Mouse (Mus musculus) lung, postnatal 4 days (tissue): Measurements from ENCODE around the gene Eml3.

Experiments
- DNase-seq, 2 experiments: peaks; one replicate each; pipeline ENCODE4 v3.0.0; 2021

Gene Eml3

DNA sequence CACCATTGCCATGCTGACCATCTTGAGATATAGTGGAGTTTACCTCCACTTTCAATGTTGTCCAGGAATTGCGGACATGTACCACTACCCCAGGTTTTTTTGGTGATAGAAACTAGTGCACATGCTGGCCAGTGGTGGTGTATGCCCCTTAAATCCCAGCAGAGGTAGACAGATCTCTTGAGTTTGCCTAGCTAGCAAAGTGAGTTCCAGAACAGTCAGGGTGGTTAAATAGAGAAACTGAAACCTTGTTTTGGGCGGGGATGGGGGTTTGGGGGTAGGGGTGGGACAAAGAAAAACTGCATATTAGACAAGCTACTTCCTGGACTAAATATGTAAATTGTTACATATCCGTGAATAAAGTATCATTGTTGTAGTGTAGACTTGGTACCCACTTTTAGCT lies 10.4 kb upstream of the Eml3 start:
- DNase-seq = no peak

DNA sequence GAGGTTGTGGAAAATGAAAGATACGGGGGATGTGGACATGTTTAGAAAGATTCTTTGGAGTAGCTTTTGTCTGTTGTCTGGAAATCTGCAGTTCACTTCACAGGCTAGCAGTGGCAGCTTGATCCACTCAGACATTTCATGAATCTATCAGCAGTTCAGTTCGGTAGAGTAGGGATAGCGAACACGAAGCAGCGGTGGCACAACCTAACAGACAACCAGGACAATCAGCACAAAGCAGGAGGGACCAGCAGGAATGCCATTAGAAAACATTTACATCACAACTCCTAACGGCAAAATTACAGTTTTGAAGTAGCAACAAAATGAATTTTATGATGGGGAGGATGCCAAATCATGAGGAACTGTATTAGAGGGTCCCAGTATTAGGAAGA lies 9.7 kb upstream of the Eml3 start:
- no peak for DNase-seq

DNA sequence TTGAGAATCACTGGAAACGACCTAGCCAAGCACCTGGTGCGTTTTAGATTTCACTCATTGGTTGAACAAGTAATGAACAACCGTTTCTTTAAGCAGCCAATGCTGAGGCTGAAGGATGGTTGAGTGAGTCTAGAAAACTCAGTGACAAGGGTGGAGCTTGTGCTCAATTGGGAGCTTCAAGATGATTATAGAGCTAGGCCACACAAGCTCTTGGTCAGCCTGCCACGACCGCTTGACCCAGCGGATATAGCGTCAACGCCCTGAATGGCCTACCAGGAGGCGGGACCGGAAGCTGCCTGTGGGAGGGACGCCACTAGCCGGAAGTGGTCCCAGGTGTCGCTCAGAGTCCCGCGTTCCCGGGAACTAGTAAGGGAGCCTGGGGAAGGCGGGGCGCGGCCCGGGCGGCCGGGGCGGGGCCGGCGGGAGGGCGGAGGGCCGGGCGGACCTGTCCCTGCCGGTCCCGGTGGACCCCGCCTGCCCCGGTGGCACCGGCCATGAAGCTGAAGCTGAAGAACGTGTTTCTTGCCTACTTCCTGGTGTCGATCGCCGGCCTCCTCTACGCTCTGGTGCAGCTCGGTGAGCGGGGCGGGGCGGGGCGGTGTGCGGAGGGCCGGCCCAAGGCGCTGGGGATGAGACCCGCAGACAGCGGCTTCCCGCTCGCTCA lies 9.1 kb upstream of the Eml3 start, which contains the start of gene B3gat3:
TSS of gene B3gat3 (plus strand) at position 302 of the 664 bp plus-strand sequence.
- DNase-seq = peak; percentile 97

DNA sequence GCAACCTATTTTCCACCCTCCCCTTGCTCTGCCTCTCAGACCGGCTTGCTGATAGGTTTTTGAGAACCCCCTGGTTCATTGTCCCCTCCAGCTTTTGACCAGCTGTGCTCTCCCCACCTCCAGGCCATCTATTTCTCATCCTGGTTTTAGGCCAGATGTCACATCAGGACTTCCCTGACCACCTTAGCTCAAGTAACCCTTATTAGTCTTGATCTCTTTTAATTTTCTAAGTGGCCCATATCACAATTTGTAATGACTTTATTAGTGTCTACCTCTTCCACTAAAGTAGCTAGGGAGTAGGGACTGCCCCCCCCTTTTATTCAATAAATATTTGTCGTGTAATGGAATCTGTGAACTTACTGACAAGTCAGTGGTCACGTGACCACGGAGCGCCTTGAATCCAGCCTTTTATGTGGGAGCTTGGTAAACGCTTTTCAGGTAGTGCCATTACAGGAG lies 8.5 kb upstream of the Eml3 start:
- DNase-seq = no peak

DNA sequence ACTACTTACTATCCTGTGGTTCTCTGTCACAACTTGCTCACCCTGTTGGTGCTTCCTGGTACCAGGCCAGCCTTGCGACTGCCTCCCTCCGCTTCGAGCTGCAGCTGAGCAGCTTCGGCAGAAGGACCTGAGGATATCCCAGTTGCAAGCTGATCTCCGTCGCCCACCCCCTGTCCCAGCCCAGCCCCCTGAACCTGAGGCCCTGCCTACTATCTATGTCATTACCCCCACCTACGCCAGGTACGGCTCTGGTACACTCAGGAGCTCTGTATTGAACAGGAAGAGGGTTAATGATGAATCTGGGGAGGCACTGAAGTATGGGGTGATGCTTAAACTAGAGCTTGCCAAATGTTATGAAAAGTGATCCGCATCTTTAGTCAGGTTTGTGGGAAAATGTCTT lies 7.6 kb upstream of the Eml3 start:
- peak in 1 of 2 experiments; percentile 30 for DNase-seq

DNA sequence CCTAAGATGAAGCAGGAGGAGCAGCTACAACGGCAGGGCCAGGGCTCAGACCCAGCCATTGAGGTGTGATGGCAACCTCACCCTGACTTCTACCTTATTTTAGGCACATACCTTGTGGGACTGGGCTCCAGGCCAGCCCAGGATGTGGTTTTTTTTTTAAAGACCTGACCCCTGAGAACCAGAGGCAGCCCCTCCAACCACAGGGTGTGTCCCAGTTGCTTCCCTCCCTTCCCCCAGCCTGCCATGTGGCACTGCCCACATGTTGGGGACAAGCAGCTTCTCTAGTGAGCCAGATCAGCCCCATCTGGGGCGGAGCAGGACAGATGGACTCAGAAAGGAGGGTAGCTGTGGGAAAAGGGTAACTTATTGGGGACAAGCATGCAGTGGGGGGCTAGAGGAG lies 2.6 kb upstream of the Eml3 start:
- peak in 1 of 2 experiments; percentile 19 for DNase-seq

DNA sequence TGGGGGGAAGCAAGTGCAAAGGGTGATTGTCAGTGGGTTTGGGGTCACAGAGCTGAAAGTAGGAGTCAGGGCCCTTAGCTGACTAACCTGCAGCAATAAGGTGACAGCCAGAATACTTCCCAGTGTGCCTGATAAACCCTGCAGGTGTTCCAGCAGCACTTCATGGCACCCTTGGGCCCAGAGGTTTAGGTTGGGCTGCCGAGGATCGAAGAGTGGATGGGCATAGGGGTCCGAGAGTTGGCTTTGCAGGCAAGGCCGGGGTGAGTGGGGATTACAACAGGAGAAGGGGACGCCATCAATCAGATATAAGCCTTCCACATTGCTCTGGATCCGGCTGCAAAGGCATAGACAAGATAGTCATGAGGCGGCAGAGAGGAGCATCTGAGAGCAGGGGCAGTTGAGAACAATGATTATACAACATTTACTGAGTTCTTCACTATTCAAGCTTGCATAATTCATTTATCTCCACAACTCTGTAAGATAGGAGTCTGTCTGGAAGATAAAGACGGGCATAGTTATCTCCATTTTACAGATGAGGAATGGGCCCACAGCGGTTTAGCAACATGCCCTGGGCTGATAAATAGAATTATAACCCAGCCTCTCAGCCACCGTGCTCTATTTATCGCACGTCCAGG lies 1.3 kb upstream of the Eml3 start:
- DNase-seq = no peak

DNA sequence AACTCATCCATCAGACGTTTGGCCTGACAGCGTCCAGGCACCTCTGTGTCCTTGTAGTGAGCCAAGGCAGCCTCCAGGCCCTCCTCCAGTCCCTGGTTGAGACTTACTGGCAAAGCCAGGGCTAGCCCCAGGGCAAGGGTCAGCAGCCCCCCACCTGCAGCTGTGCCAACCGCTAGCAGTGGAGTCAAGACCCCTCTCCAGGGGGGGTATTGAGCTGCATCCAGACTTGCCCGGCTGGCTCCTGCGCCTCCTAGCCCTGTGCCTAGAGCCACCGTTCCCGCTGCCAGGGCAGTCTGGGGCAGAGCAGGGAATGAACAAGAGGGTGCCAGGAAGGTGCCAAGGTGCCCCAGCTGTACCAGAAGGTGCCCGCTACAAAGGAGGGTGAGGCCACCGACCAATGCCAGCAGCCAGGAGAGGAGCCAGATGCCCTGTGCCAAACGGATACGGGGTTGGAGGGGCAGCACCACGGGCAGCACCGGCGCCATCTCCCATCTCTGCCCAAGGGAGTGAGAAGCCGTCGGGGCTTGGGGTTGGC lies 596 bp upstream of the Eml3 start:
- no peak for DNase-seq

DNA sequence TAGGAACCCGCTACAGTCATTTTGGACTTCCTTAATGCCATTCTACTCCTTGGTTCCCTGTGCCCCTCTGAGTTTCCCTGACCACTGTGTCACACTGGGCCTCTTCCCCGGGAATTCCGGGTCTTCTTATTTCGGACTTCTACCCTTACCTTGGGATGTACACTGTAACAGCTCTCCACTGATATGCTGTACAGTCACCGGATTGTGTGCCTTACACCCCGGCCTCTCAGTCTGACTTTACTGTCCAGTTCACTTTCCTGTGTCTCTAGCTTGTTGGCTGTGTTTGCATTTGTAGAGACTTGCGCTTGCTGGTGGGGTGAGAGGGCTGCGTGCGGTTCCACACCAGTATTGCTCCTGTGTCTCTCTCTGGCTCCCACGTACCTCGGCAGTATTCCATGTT lies 765 bp downstream of the Eml3 start:
- DNase-seq = no peak

DNA sequence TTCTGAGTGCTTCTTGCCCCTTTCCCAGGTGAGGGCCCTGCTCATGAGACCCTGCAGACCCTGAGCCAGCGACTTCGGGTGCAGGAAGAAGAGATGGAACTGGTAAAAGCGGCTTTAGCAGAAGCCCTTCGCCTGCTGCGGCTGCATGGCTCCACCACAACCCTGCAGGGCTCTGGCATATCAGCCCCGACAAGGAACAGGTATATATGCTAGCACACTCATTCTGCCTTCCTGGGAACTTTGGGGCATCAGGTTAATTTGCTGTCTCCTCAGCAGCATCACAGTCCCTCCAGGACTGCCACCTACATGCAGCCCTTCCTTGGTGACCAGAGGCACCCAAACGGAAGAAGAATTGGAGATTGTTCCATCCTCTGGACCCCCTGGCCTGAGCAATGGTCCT lies 1.4 kb downstream of the Eml3 start:
- no peak for DNase-seq

DNA sequence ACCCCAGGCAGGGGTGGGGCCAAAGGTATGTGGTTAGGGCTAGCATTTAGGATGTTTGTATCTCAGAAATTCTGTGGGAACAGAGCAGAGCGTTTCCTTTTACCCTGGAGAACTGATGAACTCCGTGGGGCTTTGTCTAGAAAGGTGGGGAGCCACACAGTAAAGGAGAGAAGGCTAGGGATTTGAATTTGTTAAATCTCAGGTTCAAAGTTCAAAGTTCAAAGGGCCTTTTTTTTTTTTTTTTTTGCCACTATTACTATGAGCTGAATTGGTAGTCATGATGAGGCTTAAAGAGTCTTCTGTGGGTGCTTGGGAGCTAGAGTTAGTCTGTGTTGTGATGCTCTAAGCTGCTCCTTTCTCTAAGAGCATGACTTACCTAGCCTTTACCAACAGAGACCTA lies 7.4 kb downstream of the Eml3 start:
- DNase-seq = no peak

DNA sequence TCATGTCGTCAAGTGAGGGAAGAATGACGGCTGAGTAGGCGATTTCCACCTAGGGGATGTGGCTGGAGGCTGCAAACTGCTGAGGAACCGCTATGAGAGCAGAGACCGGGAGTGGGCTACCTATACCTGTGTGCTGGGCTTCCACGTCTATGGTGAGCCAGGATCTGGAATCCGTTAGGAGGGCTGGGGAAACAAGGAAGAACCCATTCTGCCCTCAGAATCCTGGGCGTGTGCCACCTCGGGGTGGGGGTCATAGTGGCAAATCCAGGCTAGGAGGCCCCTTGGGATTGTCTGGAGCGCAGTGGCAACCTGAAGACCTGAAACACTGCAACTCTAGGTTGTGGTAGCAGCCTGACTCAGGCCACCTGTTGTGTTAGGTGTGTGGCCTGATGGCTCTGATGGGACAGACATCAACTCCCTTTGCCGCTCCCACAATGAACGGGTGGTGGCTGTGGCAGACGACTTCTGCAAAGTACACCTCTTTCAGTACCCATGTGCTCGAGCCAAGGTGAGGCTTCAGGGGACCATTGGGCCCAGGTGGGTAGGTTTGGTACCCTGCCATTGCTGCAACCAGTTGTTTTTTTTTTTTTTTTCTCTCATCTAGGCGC lies 11.3 kb downstream of the Eml3 start:
- DNase-seq = no peak

DNA sequence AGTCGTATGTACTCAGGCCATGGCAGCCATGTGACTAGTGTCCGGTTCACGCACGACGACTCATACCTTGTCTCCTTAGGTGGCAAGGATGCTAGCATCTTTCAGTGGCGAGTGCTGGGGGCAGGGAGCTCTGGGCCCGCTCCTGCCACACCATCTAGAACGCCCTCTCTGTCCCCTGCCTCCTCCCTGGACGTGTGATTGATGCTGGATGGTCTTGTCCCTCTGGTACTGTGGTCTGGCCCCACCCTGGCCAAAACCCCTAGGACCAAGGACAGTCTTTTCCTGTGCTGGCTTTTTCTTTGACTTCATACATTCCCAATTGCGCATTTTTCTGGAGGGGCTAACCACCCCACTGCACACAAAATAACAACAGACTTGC lies 11.8 kb downstream of the Eml3 start:
- DNase-seq = no peak

DNA sequence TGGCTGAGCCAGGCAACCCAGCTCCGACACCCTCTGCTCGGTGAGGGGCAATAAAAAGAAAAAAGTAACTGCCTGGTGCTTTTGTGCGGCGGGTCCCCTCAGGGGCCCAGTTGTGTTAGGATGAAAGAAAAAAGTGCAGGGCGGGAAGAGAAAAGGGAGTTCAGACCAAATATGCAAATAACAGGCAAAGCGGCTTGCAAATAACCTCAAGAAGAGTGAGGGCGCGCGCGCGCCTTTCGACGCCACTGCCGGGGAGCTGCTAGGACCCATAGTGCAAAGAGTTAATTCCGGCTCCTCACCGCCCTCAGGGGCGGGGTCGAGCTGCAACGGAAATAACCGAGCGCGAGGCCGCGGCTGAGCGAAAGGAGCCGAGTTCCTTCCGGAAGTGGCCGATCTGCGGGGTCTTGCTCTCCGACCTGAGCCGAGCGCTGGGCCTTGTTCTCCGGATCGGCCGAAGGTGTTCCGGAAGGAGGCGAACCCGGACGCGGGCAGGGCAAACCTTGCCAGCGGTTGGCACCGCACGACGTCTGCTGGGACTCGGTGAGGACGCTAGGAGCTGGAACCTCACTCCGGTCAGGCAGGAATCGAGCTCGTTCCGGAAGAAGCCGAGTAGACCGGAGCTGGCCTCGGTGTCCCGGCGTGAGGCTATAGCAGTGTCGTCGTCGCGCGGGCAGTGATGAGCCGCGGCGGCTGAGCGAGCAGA lies 12.3 kb downstream of the Eml3 start, which contains the start of gene Mta2:
TSS of gene Mta2 (plus strand) at position 361 of the 703 bp plus-strand sequence.
- DNase-seq = peak; percentile 98

DNA sequence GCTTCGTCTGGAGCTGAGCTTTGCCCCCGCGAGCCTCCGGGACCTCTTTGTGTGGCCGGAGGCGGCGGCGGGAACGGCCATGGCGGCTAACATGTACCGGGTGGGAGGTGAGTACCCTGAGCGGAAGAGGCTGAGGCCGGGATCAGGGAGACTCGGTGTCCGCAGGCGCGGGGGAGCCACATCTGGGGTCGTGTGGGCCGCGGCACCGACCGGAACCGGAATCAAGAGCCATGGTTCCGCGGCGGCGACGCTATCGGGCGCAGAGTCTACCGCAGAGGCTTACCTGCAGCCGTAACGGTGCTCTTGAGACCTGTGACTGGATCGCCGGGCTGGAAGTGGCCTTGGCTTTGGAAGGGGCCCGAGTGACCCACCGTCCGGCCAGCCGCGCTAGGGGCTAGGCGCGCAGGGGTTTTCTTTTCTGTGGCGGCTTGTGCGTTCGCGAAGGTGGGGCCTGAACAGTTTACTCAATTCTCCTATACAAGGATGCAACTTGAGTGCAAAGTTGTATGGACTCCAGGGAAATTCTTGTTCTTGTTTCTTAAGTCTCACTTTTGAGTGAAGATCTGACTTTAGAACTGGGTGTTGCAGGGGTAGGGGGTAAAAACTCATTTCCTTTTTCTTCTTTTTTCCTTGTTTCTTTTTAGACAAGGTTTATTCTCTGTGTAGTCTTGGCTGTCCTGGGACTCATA lies 13.1 kb downstream of the Eml3 start:
- DNase-seq = peak in 1 of 2 experiments; percentile 78

DNA sequence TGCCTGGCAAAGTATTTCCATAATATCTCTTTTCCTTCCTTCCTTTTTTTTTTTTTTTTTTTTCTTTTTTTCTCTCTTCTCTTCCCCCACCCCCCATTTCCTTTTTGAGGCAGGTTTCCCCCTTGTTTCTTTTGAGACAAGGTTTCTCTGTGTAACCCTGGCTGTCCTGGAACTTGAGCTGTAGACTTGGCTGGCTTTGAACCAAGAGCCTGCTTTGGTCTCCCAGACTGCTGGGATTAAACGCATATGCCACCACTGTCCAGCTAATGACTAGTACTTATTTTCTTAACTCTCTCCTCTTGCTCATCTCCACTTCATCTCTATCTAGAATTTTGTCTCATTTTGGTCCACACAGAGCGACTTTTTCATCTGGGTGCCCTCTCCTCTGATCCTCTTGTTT lies 13.7 kb downstream of the Eml3 start:
- no peak for DNase-seq

DNA sequence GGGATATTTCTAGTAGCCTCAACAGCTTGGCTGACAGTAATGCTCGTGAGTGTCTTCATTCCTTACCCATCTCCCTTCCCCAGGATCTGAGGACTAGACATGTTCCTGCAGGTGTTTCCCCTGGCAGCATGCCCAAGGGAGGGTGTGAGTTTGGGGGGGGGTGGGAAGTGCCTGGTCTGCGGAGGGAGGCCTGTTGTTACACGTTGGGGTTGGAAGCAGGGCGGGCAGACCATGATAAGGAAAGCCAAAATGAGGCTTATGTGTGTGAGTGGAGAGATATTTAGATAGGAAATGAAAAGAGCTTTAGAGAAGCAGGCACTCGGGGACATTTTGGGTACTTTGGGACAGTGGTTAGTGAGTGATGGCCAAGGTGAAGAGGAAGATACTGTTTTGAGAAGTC lies 14.7 kb downstream of the Eml3 start:
- peak in 1 of 2 experiments; percentile 17 for DNase-seq

DNA sequence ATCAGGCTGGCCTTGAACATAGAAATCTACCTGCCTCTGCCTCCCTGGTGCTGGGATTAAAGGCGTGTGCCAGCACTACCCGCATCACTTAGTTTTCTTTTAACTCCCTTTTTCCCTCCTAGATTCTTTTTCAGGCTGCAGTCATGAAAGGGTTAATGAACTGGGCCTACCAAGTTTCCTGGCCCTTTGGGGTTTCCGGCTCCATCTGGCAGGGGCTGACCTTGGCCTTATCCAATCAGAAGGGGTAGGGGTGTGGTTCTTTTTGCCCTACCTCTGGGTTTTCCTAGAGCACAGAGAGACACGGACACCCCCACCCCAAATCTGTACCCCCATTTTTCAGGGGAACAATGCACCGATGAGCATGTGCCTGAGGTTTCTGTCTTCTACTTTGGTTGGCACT lies 15.4 kb downstream of the Eml3 start:
- peak; percentile 88 to 89 for DNase-seq

DNA sequence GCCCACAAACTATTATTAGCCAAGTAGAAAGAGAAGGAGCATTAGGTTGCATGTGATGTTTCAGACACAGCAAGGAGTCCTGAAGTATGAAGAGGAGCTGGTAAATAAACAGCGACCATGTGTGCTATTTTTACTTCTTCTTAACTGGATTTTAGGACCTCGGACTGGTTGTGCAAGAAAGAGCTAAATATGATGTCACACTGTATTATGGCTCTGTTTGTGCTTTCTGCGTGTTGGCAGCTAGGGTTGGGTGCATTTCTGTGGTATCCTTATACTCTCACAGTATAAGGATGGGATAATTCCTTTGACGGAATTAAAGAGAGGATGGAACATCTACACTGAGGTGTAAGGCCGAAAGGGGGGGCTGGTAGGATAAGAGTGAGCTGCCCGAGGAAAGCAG lies 15.9 kb downstream of the Eml3 start:
- no peak for DNase-seq

DNA sequence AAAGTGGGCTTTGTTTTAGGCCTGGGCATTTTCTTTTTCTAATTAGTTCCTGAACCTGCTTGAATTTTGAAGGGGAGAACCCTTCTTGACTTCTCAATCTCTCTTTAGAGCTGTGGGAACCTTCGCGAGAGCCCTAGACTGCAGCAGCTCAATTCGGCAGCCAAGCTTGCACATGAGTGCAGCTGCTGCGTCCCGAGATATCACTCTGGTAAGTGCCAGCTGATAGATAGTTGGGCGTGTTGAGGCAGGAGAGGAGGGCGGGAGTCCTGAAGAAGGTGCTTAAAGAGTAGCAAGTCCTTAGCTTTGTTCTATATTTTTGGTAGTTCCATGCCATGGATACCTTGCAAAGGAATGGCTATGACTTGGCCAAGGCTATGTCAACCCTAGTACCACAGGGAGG lies 17.6 kb downstream of the Eml3 start:
- no peak for DNase-seq

DNA sequence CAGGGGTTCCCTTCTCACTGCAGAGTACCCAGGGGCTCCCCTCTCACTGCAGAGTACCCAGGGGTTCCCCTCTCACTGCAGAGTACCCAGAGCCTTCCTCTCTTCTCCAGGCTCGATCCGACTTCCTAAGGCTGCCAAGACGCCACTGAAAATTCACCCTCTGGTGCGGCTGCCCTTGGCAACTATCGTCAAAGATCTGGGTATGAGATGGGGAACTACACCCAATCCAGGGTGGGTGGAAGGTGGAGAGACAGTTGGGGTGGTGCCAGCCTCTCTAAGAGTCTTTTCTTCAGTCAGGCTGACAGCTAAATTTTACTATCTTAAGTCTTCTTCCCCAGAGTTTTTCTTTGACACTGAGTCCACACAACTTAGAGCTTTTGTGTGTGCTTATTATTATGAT lies 20.8 kb downstream of the Eml3 start:
- DNase-seq = peak in 1 of 2 experiments; percentile 11

DNA sequence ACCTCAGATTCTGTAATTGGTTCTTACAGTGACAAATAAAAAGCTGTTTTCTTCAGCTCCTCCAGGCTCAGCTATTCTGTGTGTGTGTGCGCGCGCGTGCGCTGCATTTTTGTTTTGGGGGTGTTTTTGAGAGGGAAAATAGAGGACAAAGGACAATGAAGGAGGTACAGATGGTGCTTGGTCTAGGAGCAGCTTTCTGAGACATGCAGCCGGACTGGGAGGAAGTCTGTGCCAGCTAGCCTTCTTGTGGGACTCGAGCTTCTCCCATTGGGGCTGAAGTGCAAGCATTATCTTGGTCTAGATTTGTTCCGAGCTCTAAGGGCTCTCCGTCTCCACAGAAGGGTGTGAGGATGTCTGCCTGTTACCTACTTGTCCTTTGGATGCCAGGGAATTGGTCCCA lies 22.9 kb downstream of the Eml3 start:
- no peak for DNase-seq
